Mouse (Mus musculus) hematopoietic multipotent progenitor cell, adult 10-12 weeks (in vitro differentiated cells): Measurements from ENCODE around the gene Gm21292. TPM values are rescaled to one million over a fixed set of nuclear protein-coding genes. Genes with fewer than 3 reads are reported as not detected.

Source experiments
- polyA plus RNA-seq: library from polyadenylated mRNA; stranded (reverse); fragments of >175 nt; gene quantifications from 2 replicates; pipeline ENCODE4 v1.2.3, GENCODE M21; 2012; ENCODE audit warnings: low replicate concordance

The Gm21292 gene
- not detected in 2 replicates for polyA plus RNA-seq

GRCm38 (mm10) chrY:9133824-9134223 lies at the start of gene Gm21292:
TSS of gene Gm21292 (minus strand) at chrY:9133924.

Other genes with a start within 250 kb of the Gm21292 start
- not detected in 2 replicates for gene Gm21721, start 68.3 kb upstream of the Gm21292 start, polyA plus RNA-seq
- not detected in 2 replicates for gene Gm21812, start 213.3 kb upstream of the Gm21292 start, polyA plus RNA-seq